Mouse (Mus musculus) neural tube, embryonic 13.5 days (tissue): ENCODE measurements at regions not wholly inside any gene's neighbourhood (a gene's known extent, or its start where the extent isn't known, plus 50 kb on each side); places are given as distances from the start of the nearest gene placed in this dataset.
A peak's percentile ranks its signal among the peaks of the same experiment; 100 is the strongest.
"Not testable (repeated sequence)": the region's sequence is repeated elsewhere in the genome, so short reads cannot be mapped to it uniquely, and the experiment has no call there.

Experiments
- ATAC-seq: fragments of 200-750 bp; cut with Nextera tagmentation; 2 replicates; pipeline ENCODE4 v1.8.0; 2017; ENCODE audit warnings: low read depth, mild to moderate bottlenecking, moderate TSS enrichment, moderate library complexity
- H3K27ac ChIP-seq: fragments of 300-500 bp; sonication (generic); replicated peaks from 2 replicates; pipeline ENCODE4 v1.5.1; 2015; ENCODE audit warnings: moderate library complexity, mild to moderate bottlenecking, inconsistent platforms
- H3K27me3 ChIP-seq: fragments of 300-500 bp; sonication (generic); 2 replicates; pipeline ENCODE4 v1.6.1; 2015; ENCODE audit warnings: mild to moderate bottlenecking, inconsistent platforms
- H3K36me3 ChIP-seq: fragments of 300-500 bp; sonication (generic); 2 replicates; pipeline ENCODE4 v1.6.1; 2015; ENCODE audit warnings: mild to moderate bottlenecking, inconsistent platforms
- H3K4me1 ChIP-seq: fragments of 300-500 bp; sonication (generic); replicated peaks from 2 replicates; pipeline ENCODE4 v1.6.1; 2015; ENCODE audit warnings: inconsistent platforms
- H3K4me2 ChIP-seq: fragments of 300-500 bp; sonication (generic); 2 replicates; pipeline ENCODE4 v1.6.1; 2015; ENCODE audit warnings: inconsistent platforms, mild to moderate bottlenecking, moderate library complexity
- H3K4me3 ChIP-seq: fragments of 300-500 bp; sonication (generic); 2 replicates; pipeline ENCODE4 v1.5.1; 2015; ENCODE audit warnings: mild to moderate bottlenecking, inconsistent platforms
- H3K9ac ChIP-seq: fragments of 300-500 bp; sonication (generic); 2 replicates; pipeline ENCODE4 v1.6.1; 2015; ENCODE audit warnings: moderate library complexity, mild to moderate bottlenecking, inconsistent platforms
- H3K9me3 ChIP-seq: fragments of 300-500 bp; sonication (generic); 2 replicates; pipeline ENCODE4 v1.6.1; 2016; ENCODE audit warnings: inconsistent platforms
- WGBS: fragments of 180-500 bp; shearing (Covaris S2); methylation state at CpG from one replicate; pipeline ENCODE4 v1.1.7; 2015; 5-methylcytosine and 5-hydroxymethylcytosine counted together

GRCm38 (mm10) chr6:107229843-107230242 lies 299.7 kb upstream of the Lrrn1 start:
- not testable (repeated sequence) for H3K4me1 ChIP-seq, H3K4me3 ChIP-seq, H3K9ac ChIP-seq, H3K4me2 ChIP-seq, H3K9me3 ChIP-seq, ATAC-seq, H3K27ac ChIP-seq, H3K36me3 ChIP-seq, H3K27me3 ChIP-seq
- 89% methylated on average over 6 of the region's 6 CpGs for WGBS

GRCm38 (mm10) chr6:107237692-107238091 lies 291.9 kb upstream of the Lrrn1 start:
- H3K9ac ChIP-seq, result no peak overlapping the region
- no peak for ATAC-seq
- no peak overlapping the region for H3K4me3 ChIP-seq
- H3K4me1 ChIP-seq, result no peaks in the 10 kb centered on the region
- WGBS, result 80% methylated on average over 3 of the region's 3 CpGs
- no peak overlapping the region for H3K4me2 ChIP-seq
- no peaks in the 10 kb centered on the region for H3K9me3 ChIP-seq
- no peak overlapping the region for H3K27ac ChIP-seq
- H3K36me3 ChIP-seq, result no peaks in the 10 kb centered on the region
- no peaks in the 10 kb centered on the region for H3K27me3 ChIP-seq

GRCm38 (mm10) chr6:107243981-107244380 lies 285.6 kb upstream of the Lrrn1 start:
- WGBS, result 62% methylated on average over 3 of the region's 3 CpGs
- Histone ChIP-seq H3K27ac (no peak overlapping the region), H3K27me3 (no peaks in the 10 kb centered on the region), H3K4me2 (no peak overlapping the region), H3K4me1 (no peaks in the 10 kb centered on the region), H3K36me3 (no peaks in the 10 kb centered on the region), H3K4me3 (no peak overlapping the region), H3K9me3 (no peaks in the 10 kb centered on the region), H3K9ac (no peak overlapping the region)
- no peak for ATAC-seq

GRCm38 (mm10) chr6:107280348-107280747 lies 249.2 kb upstream of the Lrrn1 start:
- Histone ChIP-seq H3K4me2 (no peak overlapping the region), H3K4me1 (no peaks in the 10 kb centered on the region), H3K36me3 (no peaks in the 10 kb centered on the region), H3K27me3 (no peaks in the 10 kb centered on the region), H3K9me3 (no peaks in the 10 kb centered on the region), H3K4me3 (no peak overlapping the region), H3K27ac (no peak overlapping the region), H3K9ac (no peak overlapping the region)
- 93% methylated on average over 15 of the region's 15 CpGs for WGBS
- ATAC-seq, result no peak

DNA sequence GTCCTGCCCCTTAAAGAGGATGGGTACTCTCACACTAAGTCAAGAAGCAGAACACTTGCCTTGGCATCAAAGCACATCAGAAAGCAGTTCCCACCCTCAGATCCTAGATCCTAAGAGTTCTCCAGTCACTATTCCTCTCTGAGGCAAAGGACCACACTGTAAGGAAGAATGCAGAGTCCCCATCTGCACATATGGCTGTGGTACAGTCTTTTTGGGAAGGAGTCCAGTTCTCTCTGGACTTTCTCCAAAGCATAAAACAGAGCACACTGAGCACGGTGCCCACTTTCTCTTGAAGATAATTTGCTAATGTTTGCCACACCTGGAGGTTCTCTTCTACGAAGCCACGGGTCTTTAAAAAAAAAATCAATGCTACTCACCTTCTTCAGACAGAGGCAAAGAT lies 238.7 kb upstream of the Lrrn1 start:
- ATAC-seq, result no peak
- WGBS, result 83% methylated on average over 3 of the region's 3 CpGs

DNA sequence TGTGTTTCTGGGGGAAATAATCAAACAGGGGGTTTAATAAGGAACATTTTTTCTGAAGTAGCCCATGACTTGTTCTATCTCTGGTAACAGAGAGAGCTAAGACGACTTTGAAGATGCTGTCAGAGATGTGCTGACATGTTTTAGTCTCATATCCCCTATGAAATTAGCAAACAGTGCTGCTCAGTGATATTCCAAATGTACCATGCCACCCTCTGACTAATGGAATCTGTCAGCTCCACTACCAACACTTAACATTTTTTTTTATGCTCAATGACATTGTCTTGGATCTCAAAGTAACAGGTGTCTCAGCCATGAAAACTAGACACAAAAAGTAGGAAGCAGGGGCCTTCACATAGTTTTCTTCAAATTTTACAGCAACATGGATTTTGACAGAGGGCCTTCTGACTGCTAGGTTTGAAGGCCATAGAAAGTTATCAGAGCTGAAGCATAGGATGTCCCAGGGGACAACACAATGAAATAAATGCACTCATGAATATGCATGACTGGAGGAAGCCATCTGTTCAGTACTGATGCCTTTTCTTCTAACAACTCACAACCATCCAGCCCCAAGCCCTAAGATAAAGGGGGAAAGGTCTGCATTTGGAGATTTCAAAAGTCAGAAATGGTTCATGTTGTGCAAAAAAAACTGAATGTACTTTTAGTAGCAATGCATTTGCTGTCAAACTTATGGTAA lies 225.7 kb upstream of the Lrrn1 start:
- WGBS, result 78% methylated on average over 1 of the region's 1 CpGs
- Histone ChIP-seq H3K9me3 (no peaks in the 10 kb centered on the region), H3K4me2 (no peak overlapping the region), H3K36me3 (no peaks in the 10 kb centered on the region), H3K4me3 (no peak overlapping the region), H3K27me3 (no peaks in the 10 kb centered on the region), H3K27ac (no peak overlapping the region), H3K4me1 (peaks cover 5% of the 10 kb centered on the region; the same call in 1 of the 2 replicates), H3K9ac (no peak overlapping the region)
- ATAC-seq, result peak; percentile 71

More for the DNA sequence above, 238.7 kb upstream of the Lrrn1 start:
- Histone ChIP-seq H3K36me3 (no peaks in the 10 kb centered on the region), H3K4me2 (no peak overlapping the region), H3K4me3 (no peak overlapping the region), H3K9ac (no peak overlapping the region), H3K27ac (no peak overlapping the region), H3K27me3 (no peaks in the 10 kb centered on the region), H3K4me1 (no peaks in the 10 kb centered on the region), H3K9me3 (no peaks in the 10 kb centered on the region)

- ATAC-seq, result no peak
- H3K36me3 ChIP-seq, result no peaks in the 10 kb centered on the region
- H3K27ac ChIP-seq, result no peak overlapping the region
- no peak overlapping the region for H3K4me3 ChIP-seq
- H3K4me1 ChIP-seq, result no peaks in the 10 kb centered on the region
- no peaks in the 10 kb centered on the region for H3K9me3 ChIP-seq
- H3K9ac ChIP-seq, result no peak overlapping the region
- H3K27me3 ChIP-seq, result no peaks in the 10 kb centered on the region
- no peak overlapping the region for H3K4me2 ChIP-seq
- 79% methylated on average over 1 of the region's 1 CpGs for WGBS
Observed at GRCm38 (mm10) chr6:107319565-107319964, 210.0 kb upstream of the Lrrn1 start.

DNA sequence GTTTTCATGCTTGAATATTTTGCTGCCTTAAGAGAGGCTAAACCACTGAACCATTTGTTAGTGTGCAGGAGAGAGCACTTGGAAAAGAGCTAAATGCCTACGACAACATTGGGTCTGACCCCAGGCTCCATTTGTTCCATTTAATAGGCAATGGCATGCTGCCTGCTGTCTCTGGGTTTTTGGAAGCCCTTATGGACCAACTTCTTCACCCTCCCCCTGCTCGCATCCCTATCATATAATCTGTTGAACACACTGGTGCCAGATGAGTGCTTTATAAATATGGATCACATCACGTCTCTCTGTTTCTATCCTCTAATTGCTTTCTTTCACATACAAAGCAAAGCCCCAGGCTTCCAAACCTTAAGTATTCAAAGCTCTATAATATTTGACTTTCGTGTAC lies 179.1 kb upstream of the Lrrn1 start:
- no peaks in the 10 kb centered on the region for H3K4me1 ChIP-seq
- H3K27me3 ChIP-seq, result no peaks in the 10 kb centered on the region
- 74% methylated on average over 4 of the region's 4 CpGs for WGBS
- no peak for ATAC-seq
- no peaks in the 10 kb centered on the region for H3K9me3 ChIP-seq
- no peak overlapping the region for H3K4me3 ChIP-seq
- no peak overlapping the region for H3K27ac ChIP-seq
- H3K36me3 ChIP-seq, result no peaks in the 10 kb centered on the region
- no peak overlapping the region for H3K4me2 ChIP-seq
- no peak overlapping the region for H3K9ac ChIP-seq

GRCm38 (mm10) chr6:107375274-107375673 lies 154.3 kb upstream of the Lrrn1 start:
- peaks cover 9% of the 10 kb centered on the region for H3K4me1 ChIP-seq
- no peaks in the 10 kb centered on the region for H3K9me3 ChIP-seq
- no peak overlapping the region for H3K4me3 ChIP-seq
- no peak overlapping the region for H3K9ac ChIP-seq
- H3K27ac ChIP-seq, result no peak overlapping the region
- peak; percentile 89 for ATAC-seq
- no peaks in the 10 kb centered on the region for H3K36me3 ChIP-seq
- H3K4me2 ChIP-seq, result no peak overlapping the region
- peaks cover 4% of the 10 kb centered on the region; the same call in 1 of the 2 replicates for H3K27me3 ChIP-seq

DNA sequence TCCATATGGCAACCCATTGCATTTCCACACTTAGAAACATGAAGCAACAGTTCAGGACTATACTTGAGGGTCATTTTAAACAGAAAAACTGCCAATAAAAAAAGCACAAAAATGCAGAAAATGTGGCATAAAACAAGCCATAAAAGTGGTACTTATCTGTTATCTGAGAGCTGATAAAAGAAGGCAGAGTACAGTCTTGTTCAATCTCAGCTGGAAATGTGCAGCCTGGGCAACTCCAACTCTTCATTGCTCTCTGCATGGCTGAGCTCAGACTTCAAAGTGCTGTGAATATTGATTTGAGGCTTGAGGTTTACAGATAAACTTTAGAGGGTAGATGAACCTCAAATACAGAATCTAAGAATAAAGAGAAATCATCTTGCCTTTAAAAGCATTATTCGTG lies 151.1 kb upstream of the Lrrn1 start:
- H3K9ac ChIP-seq, result no peak overlapping the region
- H3K4me3 ChIP-seq, result no peak overlapping the region
- H3K27ac ChIP-seq, result no peak overlapping the region
- H3K9me3 ChIP-seq, result no peaks in the 10 kb centered on the region
- H3K4me1 ChIP-seq, result peaks cover 9% of the 10 kb centered on the region
- no peaks in the 10 kb centered on the region for H3K36me3 ChIP-seq
- WGBS, result 91% methylated on average over 1 of the region's 1 CpGs
- no peak overlapping the region for H3K4me2 ChIP-seq
- no peaks in the 10 kb centered on the region for H3K27me3 ChIP-seq
- ATAC-seq, result no peak

DNA sequence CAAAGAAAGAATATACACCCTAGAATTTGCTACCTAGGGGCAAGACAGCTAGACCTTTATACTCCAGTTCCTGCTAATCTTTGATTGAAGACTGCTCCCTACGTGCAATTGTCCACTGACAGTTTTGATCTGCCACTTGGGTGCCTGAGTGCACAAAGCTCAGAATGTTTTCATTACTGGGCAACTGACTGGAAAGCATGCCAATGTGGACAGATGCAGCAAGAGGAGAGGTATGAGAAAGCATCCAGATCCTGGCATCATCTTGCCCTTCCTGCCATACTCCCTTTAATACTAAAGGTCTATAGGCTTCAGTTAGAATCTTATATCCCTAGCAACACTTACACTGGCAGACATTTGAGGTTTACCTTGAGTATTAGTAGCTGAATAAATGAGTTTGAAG lies 148.9 kb upstream of the Lrrn1 start:
- 62% methylated on average over 1 of the region's 1 CpGs for WGBS
- Histone ChIP-seq H3K4me3 (no peak overlapping the region), H3K4me2 (no peak overlapping the region), H3K27ac (no peak overlapping the region), H3K4me1 (peaks cover 2% of the 10 kb centered on the region; the same call in 1 of the 2 replicates), H3K9ac (no peak overlapping the region), H3K27me3 (no peaks in the 10 kb centered on the region), H3K36me3 (no peaks in the 10 kb centered on the region), H3K9me3 (no peaks in the 10 kb centered on the region)
- ATAC-seq, result no peak

DNA sequence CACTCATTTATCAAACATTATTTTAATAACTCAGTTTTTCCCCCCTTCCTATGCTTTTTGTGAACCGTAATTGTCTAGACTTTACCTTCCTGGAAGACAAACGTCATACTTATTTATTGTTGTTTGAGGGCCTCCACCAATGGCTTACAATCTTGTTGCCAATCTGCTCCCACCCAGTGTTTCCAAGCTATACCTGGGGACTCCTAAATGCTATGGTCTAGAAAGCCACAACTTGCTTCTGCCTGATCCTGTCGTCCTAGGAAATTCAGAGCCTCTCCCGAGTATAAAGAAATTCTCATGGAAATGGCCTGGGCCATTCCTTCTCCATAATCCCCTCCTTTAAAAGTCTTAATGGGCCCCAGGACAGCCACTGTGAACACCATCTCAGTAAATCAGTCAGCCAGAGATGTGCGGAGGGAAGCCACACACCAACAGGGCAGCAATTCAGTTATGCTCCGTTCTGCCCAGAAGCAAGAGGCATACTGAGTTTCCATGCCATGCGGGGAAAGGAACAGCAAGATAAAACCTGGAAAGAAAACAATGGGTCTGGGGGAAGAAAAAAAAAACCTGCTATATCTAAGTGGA lies 143.4 kb upstream of the Lrrn1 start:
- Histone ChIP-seq H3K4me1 (peaks cover 9% of the 10 kb centered on the region), H3K4me2 (no peak overlapping the region), H3K9ac (no peak overlapping the region), H3K27ac (no peak overlapping the region; the same call in 1 of the 2 replicates), H3K4me3 (no peak overlapping the region), H3K36me3 (no peaks in the 10 kb centered on the region), H3K27me3 (no peaks in the 10 kb centered on the region), H3K9me3 (no peaks in the 10 kb centered on the region)
- peak; percentile 93 for ATAC-seq
- 29% methylated on average over 7 of the region's 7 CpGs for WGBS

DNA sequence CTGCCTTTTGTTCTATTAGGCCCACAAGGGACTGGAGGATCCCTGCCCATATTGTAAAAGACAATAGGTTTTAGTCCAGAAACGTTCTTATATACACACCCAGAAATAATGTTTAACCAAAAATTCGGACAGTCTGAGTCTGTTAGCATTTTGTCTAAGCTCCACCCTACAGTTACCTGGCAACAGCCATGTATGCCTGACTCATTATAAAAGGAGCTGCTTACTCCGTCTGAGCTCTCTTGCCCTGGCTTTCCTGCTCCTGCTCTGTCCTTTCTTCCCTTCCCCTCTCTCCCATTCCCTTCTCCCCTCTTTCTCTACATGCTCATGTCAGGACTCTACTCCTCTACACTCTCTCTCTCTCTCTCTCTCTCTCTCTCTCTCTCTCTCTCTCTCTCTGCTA lies 139.7 kb upstream of the Lrrn1 start:
- H3K4me1 ChIP-seq, result peaks cover 14% of the 10 kb centered on the region
- no peak overlapping the region for H3K9ac ChIP-seq
- no peaks in the 10 kb centered on the region for H3K36me3 ChIP-seq
- no peaks in the 10 kb centered on the region for H3K27me3 ChIP-seq
- H3K27ac ChIP-seq, result no peak overlapping the region
- no peak for ATAC-seq
- H3K9me3 ChIP-seq, result no peaks in the 10 kb centered on the region
- 44% methylated on average over 3 of the region's 3 CpGs for WGBS
- H3K4me2 ChIP-seq, result no peak overlapping the region
- H3K4me3 ChIP-seq, result no peak overlapping the region
